Mouse (Mus musculus) adrenal gland, postnatal 10 days (tissue): ENCODE measurements at regions not wholly inside any gene's neighbourhood (a gene's known extent, or its start where the extent isn't known, plus 50 kb on each side); places are given as distances from the start of the nearest gene placed in this dataset.

ENCODE experiments used
- DNase-seq: peaks from one replicate; pipeline ENCODE4 v3.0.0; 2021; ENCODE audit warnings: mixed read lengths

DNA sequence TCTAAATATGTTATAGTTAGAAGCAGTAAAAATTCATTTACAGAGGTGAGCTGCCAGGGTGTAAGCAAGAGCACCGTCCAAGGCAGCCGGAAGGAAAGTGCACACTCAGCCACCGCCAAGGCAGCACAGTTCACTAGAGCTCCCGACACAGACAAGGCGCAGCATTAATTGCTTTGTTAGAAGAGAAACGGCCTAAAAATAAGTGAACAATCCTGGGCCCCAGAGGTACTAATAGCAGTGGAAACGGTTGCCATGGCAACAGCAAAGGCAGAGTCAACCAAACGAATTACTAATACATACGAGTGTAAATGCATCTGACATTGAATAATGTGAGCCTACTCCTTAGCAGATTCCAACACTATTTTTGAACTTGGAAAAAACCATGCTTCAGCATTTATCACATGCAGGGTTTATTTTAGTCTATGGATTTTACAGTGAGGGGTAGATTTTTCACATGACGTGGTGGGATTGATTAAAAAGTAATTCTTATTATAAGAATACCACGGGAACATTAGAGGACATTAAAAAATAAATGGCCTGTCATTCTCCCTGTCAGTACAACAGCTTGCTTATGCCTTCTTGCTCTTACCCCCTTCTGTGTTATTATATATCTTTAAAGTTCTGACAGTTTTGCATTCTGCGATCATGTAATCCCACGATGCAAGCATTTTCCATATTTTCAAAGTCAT is 62.5 kb downstream of the Cavin4 start:
- no peak for DNase-seq

DNA sequence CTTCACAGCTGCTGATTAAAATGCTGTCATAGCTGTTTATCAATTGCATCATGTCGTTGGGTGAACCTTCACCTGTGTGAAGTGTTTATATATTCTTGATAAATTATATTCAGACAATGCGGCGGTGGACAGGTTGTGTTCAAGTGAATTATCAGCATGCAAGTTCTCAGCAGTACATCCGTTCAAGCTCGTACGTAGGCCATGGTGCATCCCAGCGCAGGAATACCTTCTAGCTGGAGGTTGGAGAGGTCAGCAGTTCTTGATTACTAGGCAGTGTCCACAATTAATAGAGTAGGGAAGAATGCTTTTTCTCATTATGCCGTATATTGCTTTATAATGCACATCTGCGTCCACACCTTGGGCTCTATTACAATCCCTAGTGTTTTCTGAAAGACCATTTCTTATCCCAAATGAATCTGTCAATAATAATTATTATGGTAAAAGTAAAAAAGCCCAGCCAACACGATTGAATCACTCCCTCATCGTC is 63.1 kb downstream of the Cavin4 start:
- DNase-seq = no peak

DNA sequence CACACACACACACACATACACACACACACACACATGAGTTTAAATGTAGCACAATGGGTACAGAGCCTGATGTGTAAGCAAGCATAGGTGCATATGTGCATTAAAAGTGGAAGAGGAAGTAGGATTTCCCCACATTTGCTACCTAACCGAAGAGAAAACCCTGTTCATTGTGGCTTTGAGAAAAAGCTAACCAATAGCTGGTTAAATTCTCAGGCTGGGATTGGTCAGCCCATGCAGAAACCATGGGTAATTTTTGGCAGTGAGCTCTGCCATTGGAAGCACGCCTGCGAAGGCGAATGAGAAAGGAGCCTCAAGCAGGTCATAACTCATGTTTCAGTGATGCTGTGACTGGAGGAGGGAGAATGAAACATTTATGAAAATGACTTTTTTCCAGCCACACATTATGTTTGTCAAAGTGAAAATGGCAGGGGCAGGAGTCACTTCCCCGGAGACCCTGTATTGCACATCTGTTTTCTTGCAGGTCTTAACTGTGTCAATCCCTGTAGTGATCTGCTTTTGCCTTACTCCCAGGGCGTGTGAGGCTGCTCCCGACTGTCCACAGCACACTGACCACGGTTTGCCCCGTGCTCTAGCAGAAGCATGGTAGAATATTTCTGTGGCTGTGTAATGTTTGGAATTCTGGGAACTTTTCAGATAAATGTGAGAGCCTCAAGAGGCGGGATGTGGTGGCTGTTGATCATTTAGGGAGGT is 71.7 kb downstream of the Cavin4 start:
- peak; percentile 3 for DNase-seq

DNA sequence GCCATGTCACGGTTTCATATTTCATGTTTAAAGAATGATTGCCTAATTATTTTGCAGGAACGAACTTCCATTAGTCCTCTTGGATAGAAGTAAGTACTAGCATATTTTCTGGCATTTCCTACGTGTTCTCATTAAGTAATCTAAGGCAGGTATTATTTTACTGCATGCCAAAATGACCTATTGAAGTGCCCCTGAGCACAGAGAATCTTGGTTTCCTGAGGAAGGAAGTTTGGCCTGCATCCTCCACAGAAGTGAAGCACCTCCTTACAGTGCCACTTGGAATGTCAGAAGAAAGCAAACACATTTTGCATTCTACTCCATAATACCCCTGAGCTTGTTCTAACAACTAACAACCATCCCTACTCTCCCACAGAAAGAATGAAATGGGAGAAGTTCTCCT is 82.9 kb downstream of the Cavin4 start:
- DNase-seq = no peak

DNA sequence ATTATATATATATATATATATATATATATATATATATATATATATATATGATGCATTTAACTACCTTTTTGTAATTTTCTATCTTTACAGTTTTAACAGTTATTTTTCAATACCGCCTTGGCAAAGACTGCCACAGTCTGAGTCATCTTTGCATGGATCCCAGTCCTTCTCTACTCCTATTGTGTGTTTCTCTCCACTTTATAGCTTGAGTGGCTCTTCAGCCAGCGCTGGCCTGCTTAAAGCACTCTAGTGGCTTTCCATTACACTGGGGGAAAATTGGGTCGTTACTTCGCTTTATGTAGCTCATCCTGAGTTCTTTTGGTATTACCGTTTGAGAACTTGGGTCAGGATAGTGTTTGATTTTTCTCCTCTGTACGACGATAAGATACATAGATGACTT is 86.3 kb downstream of the Cavin4 start:
- DNase-seq = no peak

DNA sequence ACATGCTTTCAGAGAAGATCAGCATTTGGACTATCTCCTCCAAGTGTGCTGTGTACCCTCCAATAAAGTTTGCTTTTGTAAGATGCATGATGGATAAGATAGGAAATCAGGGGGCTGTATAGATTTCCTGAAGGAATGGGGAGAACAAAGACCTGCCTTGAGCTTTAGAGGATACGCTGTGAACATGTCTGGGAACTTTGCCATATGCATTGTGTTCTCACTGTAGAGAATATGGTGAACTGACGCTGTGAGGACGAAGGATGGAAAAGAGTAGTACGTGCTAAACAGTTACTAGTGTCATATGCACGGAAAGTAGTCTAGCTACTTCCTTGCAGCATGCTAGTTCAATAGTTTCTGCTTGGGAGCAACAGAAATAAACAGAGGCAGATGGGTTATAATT is 86.8 kb downstream of the Cavin4 start:
- DNase-seq = no peak

DNA sequence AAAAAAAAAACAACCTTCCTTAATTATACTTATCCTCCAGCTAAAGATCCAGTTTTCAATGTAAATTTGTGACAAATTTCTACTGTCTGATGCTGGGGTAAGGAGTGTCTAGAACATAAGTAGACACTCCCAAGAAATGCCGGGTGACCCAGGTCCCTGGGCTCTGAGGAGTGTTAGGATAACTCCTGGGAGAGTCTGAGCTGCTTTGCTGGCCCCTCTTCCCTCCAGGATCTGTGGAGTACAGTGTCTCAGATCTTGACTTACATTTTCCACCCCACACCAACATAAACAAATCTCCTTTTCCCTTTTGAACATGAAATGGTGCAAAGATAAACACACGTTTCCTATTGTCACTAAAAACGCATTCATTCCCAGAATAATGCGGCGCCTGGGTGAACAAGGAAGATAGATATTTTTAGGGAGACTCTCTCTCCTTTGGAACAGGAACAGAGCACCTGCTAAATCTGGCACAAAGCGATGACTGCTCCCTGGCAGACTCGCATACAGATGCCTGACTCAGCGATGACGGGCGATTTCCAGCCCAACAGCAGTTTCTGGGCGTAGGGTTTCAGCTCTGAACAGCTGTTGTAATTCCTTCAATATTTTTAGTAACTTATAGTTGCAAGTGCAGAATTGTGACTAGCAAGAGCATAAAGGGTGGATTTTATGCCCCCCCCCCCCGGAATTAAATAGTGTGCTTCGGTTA is 91.3 kb downstream of the Cavin4 start:
- DNase-seq = peak; percentile 15

DNA sequence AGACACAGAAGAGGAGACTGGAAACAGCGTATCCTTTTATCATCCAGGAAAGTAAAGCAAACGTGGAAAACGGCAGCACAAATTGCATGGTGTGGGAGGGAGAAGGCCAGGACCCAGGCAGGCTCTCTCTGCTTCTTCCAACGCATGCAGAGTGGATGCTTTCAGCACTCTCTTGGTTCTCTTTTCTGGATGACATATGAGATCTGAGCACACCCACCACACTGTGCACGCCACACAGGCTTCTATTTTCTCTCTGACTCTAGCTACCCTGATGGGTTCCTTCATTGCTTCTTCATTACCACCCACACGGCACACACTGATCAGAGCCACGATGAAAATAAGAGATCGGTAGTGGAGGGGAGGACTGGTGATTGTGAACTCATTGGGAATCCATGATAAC is 97.3 kb downstream of the Cavin4 start:
- DNase-seq = no peak

DNA sequence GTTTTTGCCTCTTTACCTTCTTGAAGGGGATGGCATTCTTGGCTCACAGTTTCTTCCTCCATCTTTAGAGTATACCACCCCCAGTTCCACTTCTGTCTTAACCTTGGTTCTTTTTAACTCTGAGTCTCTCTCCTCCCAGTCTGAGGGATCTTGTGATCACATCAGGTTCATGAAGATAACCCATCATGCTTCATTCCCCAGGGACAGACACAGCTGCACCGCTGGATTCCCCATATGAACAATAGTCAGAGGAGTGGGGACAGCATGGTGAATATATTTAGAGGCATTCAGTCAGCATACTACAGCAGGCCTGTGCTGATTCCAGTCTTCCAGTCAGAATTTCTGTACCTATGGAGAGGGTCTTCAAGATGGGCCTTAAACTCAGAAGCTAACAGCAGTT is 103.1 kb downstream of the Cavin4 start:
- no peak for DNase-seq

DNA sequence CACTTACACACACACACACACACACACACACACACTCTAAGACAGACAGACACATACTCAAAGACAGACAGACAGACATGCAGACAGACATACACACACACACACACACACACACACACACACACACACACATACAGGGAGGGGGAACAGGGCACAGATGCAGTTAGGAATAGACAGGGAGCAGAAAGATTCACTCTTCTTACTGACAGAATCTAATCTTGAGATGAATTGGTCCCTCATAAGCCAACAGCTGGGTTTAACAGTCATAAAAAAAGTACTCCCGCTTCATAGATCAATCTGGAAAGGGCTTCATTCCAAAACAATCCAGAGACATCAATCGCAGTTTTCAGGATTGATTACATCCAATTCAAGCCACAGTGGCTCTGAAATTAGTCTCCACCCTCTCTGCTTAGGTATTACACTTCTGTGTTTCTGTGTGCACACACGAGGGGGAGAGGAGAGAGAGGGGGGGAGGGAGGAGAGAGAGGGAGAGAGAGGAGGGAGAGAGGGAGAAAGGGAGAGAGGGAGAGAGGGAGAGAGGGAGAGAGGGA is 107.2 kb downstream of the Cavin4 start:
- DNase-seq = no peak

DNA sequence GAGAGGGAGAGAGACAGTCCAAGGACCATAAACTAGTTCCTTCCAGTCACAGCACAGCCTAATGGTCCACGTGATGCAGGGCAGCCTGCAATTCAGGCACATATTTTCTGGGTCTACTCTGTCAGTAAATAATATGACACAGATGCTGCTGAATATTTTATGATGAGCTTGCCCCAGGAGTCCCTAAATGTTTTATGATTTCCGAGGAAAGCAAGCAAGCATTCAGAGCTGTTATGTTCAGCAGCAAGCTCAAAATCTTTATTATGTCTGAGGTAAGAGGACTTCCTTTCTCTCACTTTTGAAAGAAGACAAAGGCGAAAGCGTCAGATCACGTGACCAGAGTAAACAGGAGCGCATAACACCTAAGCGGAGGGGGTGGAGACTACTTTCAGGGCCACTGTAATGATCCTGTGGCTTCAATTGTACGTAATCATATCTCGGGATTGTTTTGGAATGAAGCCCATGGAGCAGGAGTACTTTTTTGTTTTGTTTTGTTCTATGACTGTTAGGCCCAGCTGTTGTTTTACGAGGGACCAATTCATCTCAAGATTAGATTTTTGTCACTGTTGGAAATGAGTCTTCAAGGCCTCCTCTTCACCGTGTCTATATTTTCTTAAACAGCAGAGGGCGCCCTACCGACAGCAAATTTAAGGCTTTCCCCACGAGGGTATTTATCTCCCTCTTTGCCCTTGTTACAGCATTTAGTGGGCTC is 107.8 kb downstream of the Cavin4 start:
- DNase-seq = peak; percentile 44

DNA sequence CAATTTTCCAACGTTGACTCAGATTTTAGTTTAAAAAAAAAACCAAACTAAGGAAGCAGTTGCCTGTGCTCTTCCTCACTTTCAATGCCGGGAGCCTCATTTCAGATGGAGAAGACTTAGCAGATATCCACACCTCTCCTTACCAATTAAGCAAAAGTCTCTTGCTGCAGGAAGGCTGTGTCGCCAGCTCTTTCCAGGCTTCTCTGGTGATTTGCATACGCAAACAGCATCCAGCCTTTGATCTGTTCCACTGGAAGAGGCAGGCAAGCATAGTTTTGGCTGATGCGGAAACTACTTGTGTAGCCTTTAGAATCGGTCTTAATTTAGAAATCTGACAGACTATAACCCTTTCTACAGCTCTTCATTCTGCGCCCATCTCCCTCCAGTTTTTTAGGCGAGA is 108.5 kb downstream of the Cavin4 start:
- no peak for DNase-seq

DNA sequence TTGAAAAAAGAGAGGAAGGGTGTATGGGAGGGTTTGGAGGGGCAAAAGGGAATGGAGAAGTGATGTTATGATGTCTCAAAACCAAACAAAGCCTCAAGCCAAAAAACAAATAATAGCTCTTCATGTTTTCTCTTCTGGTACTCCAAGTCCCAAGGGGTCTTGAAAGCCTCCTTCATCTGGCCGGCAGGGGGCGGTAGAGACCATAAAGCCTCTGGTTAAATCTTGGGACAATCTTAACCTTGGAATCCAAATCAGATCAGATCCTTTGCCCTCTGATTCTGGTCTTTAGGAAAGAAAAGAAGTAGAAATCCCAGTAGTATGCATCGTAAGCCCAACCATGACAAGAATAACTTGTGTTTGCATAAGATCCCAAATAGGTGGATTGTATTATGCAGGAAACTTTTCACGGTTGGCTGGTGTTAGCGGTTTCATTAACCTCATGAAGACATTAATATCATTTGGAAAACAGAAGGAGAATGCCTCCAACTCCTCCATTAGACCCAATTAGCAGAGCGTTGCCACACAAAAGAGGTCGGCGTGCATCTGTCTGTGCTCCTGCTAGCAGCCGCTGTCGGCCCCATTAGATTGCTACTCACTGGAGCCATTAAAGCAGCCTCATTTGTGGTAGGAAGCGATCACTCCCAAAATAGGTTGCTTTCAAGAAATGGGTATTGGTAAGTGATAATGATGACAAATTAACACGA is 116.0 kb downstream of the Cavin4 start:
- peak; percentile 87 for DNase-seq

DNA sequence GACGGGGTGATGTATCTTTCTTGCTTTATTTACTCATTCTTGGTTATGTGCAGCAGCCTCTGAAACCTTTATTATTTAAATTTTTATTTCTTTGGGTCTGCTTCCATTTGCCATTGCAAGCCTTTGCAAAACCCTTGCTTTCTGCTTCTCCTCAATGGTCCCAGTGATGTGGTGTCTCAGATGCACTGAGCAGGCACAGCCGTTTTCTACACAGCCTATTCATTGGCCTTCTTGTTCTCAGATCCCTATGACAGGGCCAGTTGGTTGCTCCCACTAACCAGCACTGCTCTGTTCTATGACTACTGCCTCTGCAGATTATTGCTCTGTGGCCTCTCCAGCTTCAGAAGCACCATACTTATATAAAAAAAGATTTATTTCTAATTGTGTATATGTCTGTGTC is 116.6 kb downstream of the Cavin4 start:
- no peak for DNase-seq

DNA sequence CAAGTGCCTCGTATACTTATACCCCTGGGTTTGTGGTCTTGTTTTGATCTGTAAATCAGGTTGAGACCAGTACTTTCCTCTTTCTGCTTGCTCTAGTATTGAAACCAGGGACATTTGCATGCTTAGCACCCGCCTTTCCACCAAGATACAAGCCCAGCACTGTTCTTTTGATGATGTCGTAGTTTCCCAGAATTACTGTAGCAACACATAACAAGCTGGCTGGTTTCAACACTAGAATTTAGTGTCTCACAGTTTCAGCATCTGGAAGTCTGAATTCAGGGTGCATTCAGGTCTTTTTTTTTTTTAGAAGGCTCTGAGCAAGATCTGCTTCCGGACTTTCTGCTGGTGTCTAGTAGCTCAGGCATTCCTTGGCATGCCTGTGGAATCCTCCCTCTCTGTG is 117.8 kb downstream of the Cavin4 start:
- no peak for DNase-seq

DNA sequence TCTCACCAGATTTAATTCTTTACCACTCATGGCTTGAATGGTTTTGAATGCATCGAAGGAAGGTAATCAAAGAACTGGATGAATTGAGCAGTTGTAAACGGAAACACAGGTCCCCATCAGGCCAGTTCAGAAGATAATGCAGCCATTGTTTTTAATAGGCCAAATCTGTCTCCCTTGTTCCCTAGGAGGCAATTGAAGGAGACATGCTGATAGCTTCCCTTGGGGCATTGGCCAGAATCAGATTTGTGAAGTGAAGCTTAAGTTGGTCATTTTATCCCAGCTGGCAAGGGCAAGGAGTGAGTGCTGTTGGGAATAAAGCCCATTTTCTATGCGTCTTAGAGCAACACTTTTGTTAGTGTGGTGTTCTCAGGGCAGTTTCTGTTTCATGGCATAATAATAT is 119.4 kb downstream of the Cavin4 start:
- DNase-seq = no peak

DNA sequence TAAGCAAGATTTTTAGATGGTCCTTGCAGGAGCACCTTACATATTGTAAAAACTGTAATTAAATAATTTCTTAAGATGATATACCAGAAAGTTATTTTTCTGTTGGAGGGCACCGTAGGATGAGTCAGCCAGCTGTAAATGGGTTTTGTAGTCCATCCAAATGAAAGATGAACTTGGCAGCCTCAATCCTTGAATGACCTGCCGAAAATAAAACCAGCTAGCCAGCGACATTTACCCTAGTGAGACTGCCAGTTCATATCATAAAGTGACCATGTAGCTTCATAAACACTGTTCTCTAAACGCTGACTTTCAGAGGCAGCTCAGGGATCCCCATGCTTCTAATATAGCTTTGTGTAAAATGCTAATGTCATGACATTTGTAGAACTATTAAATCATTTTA is 127.8 kb downstream of the Cavin4 start:
- DNase-seq = no peak

DNA sequence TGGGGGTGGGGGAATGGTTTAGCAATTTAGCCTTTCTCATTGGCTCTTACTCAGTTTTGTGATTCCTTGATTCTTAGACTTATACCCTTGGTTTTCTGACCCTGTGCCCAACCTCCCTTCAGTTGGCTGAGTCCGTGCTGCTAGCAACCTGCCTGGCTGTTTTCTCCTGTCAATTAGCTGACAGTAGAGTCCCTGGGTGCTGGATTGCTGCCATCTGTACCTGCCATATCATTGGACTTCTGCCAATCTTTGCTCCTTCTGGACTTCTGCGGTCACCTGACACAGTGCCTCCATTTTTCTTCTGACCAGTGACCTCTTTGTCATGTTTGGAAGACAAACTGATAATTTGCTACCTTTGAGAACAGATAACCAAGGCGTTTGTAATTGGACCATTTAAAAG is 140.5 kb downstream of the Cavin4 start:
- DNase-seq = no peak

DNA sequence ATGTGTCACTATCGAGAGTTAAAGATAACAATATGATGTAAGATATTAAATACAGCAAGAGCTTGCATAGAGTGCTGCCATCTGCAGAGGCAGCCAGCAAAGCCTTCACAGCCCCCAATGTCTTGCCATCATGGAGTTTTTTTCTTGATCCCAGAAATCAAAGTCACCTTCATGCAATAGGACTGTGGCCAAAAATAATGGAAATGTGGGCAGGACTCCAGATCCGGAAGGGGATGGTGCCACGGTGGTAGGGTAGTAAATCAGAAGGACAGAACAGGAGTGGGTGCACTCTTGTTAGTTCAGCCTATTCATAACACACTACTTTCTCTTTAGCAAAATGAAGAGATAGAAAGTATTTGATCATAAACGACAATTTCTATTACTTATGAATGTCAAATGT is 145.3 kb downstream of the Cavin4 start:
- DNase-seq = no peak

DNA sequence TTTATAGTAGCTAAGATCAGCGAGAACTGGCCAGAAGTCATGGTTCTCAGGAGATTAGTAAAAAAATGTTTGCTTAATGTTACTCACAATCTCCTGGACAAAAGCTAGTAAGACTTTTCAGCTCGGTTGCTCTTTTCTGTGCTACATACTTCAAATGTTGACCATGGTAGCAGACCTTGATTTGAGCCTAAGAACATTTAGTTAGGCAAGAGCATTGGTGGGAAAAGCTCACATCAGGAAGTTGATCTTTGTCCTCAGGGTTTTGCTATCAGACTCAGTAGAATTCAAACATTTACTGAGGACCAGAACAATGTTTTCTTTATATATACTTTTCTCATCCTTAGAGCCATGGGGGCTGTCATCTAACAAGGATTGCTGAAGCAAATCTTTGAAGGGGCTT is 170.4 kb downstream of the Cavin4 start:
- no peak for DNase-seq

DNA sequence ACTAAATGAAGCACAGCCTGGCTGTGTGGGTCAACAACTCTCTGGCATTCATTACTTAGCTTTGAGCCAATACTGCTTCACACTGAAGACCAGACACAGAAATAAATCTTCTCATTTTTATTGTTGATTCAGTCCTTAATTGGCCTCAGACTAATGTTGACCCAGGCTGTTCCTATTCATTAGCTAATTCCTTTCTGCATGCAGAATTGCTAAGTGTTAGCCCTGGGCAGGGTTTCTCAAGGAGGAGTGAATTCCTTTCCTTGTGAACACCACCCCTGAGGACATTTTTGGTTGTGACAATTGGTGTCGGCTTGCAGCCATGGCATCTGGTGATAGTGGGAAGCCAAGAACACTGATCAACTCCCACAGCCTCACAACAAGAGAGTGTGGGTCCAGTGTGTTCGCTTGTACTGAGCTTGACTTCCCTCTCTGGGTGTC is 179.5 kb downstream of the Cavin4 start:
- DNase-seq = peak; percentile 7

DNA sequence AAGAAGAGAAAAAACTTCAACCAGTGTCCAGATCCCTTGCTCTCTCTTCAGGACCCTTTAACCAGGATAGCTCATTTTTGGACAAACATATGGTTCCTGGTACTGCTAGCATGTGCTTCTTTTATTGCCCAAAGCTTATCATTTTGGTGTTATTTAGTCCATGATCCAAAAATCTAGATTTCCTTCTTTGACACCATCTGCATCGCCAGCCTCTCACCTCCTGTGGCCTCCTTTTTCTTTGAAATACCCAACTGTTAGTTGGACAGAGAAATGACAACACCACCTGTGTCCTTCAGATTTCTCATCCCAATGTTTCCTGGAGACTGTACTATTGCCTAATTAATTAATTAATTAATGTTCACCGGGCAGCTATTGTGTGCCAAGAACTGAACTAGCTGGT is 188.0 kb upstream of the Plppr1 start:
- DNase-seq = no peak
